Mouse (Mus musculus) layer of hippocampus, postnatal 25 days (tissue): ENCODE measurements around the gene Dppa2. TPM values are rescaled to one million over a fixed set of nuclear protein-coding genes. Genes with fewer than 3 reads are reported as not detected.

Experiments used
- DNase-seq, 2 experiments: peaks; one replicate each; pipeline ENCODE4 v3.0.0; 2022; ENCODE audit warnings: mixed read lengths in 2 of 2, low spot score in 1 of 2; ENCODE audit errors: extremely low spot score in 1 of 2
- total RNA-seq, 2 experiments: library from RNA; stranded (reverse); gene quantifications; 2 replicates each; pipeline ENCODE4 v1.2.3; 2021

The Dppa2 gene
- total RNA-seq, 2 experiments from 2014 or later = not detected

- DNase-seq = no peak
These were observed 28.1 kb downstream of the Dppa2 start for GRCm38 (mm10) chr16:48331822-48332221.

- no peak for DNase-seq
These were observed 31.6 kb downstream of the Dppa2 start for GRCm38 (mm10) chr16:48335326-48335725.

DNA sequence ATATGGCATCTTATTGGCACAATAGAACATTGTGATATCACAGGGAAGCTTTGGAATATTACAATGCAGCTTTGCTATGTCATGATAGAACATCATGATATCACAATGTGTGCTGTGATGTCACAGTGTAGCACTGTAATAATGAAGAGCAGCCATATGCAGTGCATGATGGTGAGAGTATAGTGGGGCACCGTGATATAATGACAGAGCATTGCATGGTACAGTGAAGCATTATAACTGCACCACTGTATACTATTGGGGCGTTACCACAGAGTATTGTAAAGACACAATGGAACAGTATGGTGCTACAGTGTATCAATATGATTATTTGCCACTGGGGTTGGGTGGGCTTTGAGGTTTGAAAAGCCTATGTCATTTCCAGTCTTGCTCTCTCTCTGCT, 40.5 kb downstream of the Dppa2 start:
- no peak for DNase-seq

- DNase-seq = no peak
These were observed 43.5 kb downstream of the Dppa2 start for GRCm38 (mm10) chr16:48347246-48347645.

GRCm38 (mm10) chr16:48355716-48356115, 52.0 kb downstream of the Dppa2 start:
- DNase-seq = no peak

DNA sequence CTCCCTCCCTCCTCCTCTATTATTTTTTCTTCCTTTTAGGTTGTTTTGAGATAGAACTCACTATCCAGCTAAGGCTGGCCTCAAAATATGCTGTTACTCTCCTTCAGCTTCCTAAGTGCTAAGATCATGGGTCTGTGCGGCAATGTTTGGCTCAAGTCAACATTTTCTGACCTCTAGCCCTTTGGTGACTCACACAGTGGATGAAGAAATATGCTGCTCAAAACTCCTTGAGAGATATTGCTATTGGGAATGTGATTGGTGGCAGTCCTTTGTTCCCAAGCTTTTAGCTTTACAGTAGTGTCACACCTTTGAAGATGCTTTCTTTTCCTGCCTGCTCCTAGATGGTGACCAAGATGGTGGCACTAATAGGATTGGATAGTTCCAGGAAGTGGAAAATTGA, 52.7 kb downstream of the Dppa2 start:
- no peak for DNase-seq

- peak; percentile 20 to 24 for DNase-seq
These were observed 57.2 kb downstream of the Dppa2 start for GRCm38 (mm10) chr16:48360887-48361286.

GRCm38 (mm10) chr16:48366801-48367200, 63.1 kb downstream of the Dppa2 start:
- DNase-seq = no peak

DNA sequence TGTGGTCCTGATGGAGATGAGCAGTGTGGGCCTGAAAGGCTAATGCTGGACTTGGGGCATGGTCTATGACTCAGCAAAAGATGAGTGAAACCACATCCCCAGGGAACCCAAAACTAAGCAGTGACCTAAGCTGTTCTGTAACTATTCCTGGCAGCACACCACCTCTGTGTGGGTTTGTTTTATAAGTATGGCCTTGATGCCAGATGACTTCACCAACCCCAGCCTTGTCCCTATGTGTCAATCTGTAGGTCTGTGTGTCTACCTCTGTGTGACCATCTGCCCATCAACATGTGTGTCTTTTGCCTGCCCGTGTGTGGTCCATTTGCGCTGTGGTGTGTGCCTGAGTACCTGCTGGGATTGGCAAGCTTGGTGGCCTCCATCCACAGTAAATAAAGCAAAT, 64.4 kb downstream of the Dppa2 start:
- no peak for DNase-seq

Other genes starting within 250 kb of the Dppa2 start
- not detected for gene Dppa4, start 20.2 kb upstream of the Dppa2 start, total RNA-seq
- not detected for gene Gm5485, start 108.5 kb downstream of the Dppa2 start, total RNA-seq
- gene Morc1, start 127.3 kb downstream of the Dppa2 start, total RNA-seq = under 1 TPM; 0.12 TPM